Mouse (Mus musculus): ENCODE results near the gene Morn1.
A peak's percentile ranks its signal among the peaks of the same experiment; 100 is the strongest.

The Morn1 gene

DNA sequence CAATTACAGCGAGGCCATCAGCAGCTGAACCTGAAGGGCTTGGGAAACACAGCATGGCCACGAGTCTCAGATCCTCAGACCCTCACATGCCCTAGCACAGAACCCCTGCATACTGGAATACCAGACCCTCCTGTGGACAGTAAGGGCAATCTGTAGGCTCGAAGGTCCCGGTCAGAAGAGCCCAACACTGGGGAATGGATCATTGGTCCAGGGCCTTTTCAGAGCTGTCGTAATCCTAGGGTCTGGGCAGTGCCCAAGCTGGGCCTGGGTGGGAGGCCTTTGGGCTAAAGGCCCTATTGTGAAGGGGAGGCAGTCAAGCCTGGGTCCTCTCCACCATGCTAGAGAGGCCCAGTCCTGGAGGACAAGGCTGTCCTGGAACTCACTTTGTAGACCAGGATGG is 56.5 kb downstream of the Morn1 start:
- no peak for DNase-seq

DNA sequence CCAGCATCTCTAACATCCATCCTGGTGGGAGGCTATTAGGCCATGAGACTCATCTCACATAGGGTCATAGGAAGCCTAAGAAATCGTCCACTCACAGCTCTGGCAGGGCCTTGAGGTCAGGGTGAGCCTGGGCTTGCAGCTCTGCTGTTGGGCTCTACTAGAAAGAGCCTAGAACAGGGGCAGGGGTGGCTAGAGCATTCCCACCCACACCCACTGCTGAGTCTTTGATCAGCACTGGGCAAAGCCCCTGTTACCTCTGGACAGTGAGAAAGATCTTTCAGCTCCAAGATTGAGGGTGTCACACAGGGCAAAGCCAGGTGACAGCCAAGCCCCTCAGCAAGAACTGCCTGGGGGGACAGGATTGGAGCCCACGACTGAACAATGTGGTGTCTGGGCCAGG is 57.0 kb downstream of the Morn1 start:
- DNase-seq = no peak

DNA sequence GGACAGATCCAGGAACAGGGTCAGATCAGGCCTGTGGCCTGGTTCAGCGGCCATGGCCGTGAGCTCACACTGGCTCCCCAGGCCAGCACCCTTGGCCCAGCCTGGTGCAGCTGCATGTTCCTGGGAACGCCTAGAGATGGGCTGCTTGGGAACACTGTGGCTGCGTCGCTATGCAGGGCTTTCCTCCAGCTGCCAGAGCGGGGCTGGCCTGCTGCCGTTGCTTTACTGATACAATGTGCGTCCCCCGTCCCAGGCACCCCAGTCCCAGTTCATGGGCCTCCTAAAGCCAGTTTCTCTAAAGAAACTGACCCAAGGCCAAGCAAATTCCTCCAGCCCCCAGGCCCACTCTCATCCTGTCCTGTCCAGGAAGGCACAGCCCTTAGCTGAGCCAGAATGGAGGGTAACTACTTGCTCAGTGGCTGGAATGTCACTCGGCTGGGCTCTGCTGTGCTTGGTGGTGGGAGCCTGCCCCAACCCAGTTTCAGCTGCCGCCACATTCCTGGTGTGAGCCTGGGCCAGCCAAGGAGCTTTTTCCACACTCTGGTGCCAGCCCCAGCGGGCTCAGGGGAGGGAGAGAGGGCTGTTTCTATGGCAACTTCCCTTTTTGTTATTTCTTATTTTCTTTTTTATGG is 57.6 kb downstream of the Morn1 start:
- DNase-seq = peak; percentile 68

DNA sequence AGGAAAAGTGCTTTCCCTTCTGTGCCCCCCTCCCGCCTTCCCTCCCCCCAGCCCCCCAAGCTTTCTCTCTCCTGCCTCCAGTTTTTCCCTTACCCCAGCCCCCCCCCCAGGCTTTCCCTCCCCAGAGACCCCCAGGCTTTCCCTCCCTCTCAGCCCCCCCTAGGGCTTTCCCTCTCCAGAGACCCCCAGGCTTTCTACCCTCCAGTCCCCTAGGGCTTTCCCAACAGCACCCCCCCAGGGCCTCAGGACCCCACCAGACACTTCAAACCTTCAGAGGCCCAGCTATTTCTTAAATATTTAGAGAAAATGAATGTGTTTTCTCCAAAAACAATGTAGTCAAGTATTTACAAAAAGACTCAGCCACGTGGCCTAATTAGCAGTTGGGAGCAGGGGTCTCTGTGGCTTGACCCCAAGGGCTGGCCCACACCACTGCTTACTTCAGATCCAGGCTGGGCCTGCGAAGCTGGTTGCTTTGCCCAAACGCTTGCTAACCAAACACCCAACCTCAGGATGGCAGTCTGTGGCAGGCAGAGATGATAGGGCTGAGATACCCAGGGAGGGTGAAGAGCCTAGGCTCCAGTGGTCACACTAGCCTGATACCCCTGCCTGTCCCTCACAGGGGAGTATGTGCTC is 58.3 kb downstream of the Morn1 start:
- no peak for DNase-seq

DNA sequence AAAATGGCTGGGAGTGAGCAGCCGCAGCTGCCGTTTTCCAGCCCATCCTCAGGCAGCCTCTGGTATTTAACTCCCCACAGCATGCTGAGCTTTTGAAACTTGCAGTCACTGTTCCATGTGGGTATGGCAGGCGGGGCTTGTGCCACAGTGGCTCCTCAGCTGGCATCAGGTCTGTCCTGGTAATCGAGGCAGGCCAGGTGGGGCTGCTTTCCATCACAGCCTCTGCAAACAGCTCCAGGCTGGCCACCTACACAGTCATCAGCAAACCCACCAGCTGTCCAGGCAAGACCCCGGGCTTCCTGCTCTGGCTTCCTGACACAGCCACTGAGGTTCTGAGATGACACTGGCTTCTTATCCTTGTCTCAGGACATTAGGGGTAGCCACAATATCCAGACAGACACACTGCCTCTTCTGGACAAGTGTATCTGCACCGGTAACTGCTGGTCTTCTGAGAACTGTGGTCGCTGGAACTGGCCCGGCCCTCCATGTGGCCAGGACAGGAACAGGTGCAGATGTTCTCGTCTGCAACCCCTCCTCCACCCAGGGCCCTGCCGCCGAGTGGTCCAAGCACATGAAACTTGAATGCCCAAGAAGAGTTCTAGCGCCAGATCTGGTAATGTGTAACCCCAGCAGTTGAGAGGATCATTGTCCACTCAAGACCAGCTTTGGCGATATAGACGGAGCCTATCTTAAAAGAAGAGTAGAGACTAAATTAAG is 59.9 kb downstream of the Morn1 start:
- DNase-seq = no peak

DNA sequence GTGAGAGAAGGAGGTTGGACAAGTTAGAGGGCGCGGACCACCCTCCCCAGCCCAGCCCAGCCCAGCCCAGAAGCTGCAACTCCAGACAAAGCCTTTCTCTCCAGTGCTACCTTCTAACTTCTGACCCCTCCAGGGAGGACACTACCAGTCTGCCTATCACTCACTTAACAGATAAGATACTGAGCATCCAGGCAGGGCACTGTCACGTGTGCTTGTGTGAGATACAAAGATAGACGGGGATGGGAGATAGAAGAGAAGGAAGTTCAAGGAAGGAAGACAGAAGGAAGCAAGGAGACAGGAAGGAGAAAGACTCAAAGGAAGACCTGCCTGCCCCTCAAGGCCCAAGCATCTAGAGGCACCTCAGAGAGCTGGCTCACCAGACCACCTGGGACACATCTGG is 62.1 kb downstream of the Morn1 start:
- DNase-seq = no peak

DNA sequence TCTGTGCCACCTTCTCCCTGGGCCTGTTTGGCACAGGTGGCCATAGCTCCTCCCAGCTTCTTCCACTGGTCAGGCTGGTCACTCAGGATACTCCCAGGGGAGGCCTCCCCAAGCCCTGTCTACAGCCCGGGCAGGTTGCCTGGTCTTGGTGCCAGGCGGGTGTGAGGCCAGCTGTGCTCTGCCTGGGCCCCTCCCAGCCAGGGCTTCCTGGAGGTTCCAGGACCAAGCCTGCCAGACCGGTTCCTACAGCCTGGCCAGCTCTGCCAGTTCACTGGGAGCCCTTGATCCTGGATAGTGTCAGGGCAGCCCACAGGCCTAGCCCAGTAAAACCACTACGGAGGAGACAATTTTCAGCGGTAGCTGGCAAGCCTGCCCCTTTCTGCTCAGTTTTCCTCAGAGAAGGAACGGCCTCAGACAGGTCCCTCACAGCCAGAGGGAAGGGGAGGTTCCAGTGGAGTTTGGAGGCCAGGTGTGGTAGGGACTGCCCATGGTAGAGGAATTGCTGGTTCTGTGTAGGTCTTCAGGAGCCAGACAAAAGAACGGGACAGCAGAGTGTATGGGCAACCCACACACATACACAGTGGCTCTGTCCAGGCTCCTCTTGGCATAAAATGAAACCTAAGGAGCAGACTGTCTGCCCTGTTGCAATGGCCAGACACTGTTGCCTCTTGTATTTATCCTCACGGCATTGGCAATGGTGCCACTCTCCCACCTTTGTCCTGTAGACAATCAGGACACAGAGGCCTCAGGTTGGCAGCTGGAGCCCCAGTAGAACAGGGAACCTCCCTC is 62.7 kb downstream of the Morn1 start:
- DNase-seq = no peak

DNA sequence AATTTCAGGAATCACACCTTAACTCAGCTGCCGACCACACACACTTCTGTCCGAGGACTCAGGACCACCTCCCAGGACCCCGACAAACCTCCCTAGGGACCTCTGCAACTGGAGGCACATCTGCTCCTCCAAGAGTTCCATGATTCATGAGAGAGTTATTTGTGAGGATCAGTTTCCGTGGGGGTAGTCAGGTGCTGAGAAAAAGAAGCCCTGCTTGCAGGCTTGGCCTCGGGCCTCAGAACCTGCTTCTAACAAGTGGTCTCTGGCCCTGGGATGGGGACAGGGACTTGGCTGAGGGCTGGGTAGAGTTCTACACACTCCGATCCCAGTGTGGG is 63.5 kb downstream of the Morn1 start:
- DNase-seq = no peak

DNA sequence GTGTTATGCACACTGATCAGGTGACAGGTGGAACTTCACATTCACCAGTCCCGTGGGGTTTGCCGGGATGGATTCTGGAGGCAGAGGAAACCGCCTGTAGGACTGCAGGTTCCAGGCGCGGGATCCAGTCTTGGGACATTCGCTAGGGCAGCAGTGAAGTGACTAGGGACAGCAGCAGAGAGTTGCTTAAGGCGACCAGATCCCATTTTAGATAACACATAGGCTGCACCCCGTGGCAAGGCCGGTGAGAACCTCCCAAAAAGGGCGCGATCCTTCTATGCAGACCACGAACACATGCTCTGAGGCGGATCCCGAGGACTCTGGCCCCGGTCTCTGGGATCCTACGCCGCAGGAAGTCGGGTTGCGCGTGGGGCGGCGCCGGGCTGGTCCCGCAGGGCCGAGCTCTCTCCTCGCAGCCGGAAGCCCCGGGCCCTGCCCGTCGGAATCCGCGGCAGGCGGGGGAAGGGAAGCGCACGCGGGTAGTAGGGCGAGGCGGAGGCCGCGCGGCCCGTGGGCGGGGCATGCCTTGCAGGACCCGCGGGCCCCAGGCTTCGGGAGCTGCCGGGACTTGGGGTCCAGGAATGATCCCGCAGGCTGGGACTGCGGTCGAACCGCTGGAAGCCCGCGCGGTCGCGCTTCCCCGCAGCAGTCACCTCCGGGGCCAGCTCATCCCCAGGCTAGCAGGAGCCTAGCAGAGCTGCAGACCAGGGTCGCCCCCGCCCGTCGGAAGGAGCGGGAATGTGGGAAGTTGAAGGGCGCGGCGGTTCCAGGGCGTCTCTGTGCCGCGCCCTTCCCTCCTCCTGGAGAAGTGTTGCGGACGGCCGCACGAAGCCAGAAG is 64.1 kb downstream of the Morn1 start:
- peak; percentile 88 for DNase-seq

DNA sequence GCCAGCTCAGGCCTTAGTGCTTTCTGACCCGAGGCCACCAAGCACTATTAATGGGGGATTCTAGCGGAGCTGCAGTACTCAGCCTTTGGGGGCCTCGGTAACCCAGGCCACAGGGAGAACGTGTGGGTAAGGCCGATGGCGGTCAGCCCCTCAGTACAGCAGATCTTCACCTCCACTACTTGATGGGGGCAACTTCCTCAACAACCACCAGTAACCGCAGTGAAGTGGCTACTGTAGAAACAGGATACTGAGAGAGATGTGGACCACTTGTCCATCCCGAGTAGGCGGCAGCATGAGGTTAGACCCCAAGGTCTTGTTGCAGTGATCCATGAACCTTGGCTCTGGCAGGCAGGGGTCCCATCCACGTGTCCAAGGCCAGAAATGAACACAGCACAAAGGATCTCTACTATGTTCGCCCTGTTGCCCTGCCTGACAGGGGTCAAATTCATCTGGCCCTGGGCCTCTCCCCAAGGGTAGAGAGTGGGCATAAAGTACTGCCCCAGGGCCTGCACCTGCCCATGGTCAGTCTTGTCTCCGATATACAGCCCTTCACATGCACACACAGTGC is 64.9 kb downstream of the Morn1 start:
- DNase-seq = no peak

DNA sequence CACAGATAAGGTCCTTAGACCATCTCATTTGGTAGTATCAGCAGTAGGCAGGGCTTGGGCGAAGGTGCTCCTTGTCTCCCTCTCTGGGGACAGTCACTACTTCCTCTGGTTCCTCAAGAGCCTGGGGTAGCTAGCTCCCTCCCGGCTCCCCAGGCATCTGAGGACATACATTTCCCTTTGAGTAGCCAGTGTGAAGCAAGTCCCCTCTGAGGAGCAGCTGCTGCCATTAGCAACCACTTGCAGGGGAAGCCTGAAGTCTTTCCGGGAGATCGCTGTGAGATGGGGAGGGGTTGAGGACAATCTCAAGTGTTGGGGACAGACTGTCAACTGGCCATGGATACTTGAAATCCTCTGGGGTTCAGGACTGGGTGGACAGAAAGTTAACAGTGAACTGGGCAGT is 65.5 kb downstream of the Morn1 start:
- peak; percentile 15 for DNase-seq

DNA sequence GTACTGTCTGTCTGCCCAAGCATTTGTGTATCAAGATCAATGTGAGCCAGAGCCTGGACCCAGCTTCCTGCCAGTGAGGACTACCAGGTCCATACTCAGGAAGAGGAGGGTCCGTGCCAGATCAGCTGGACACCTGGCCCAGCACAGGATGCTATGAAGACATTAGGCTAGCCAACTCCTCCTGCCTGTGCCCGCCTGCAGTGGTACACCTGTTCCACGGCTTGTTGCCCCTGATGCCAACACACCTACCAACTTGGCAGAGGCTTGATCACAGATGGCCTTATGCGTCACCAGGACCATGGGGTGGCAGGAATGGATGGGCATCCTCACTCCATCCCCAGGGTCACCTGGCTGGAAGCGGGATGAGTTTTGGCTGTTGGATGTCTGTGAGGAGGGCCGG is 66.1 kb downstream of the Morn1 start:
- DNase-seq = no peak

DNA sequence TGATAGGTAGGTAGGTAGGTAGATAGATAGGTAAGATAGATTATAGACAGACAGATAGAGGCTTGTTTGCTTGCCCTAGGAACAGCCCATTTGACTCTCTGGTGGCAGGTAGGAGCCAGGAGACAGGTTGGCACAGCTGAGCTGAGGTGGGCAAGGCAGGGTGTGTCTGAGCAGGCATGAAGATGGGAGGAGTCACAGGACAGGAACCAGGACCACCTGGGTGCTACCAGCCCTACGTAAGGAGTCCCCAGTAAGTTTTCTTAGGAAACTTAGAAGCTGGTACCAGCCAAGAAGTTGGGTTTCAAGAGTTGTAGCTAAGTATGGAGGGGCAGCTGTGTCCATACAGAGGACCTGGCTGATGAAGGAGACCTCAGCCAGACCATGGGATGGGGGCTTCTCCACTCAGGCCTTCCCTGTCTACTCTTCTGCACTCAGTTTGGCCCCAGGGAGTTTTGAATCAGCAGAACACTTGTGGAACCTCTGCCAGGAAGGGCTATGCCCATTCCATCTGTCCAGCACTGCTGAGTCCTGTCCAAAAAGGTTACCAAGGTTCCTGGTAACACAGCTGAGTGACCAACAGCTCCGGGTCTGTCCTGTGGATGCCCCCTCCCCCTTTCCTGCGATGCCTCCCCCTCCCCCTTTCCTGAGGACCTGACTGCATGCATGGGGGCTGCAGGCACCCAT is 67.2 kb downstream of the Morn1 start:
- DNase-seq = no peak

DNA sequence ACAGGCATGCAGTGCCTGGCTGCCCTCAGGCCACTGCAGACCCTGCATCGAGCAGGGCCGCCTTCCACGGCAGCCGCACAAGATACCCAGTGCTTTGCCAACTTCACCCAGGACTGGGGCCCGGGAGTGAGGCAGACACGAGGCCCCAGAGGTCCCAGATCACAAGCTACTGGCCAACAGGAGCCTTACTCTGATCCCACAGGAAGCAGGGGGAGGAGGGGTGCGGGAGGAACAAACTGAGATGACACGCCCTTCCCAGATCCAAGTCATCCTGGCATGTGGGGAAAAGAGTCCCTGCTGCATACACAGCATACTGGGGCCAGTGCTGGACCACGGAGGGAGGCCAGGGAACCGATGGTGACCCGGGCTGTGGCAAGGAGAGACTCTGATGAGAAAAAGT is 68.6 kb downstream of the Morn1 start:
- DNase-seq = no peak

DNA sequence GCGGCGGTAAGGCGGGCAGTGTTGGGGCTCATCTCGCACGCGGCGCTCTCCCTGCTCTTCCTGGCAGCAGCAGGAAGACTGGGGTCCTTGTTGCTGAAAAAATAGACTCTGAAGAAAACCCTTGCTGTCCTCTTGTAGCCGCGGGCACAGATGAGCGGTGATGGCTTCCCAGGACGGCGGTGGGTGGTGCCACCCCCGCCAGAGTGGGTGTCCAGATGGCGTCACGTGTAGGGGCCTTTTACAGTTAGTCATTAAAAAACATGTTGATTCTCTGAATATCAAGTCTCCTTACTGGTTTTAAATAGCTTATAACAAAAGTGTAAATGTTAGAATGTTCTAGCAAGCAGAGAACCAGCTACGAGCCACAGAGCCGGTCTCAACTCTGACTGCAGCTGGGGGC is 70.4 kb downstream of the Morn1 start:
- no peak for DNase-seq

DNA sequence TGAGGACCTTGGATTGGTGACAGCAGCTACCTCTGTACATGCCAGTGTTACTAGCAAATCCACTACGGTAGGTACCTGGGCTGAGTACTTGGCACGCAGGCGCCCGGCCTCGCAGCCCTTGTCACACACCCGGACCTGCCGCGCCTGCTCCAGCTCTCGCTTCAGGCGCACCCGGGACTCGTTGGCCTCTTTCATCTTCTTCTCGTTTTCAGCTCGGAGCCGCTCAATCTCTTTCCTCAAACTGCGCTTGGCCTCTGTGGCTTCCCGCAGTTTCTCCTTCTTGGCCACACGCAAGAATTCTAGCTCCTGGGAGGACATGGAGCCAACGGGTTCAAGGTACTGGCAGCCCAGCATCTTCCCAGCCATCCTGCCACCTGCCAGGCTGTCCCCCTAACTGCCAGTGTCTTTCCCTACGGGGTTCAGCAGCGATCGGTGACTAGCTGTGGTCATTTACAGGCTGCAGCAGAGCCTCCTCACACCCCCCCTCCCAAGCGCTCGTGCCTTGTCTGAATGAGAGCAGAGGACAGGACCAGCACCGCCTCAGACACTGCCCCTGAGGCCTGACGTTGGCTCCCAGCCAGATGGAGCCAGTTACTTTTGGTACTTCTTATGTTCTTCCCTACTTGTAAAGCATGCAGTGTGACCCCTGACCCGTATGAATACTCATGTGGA is 71.6 kb downstream of the Morn1 start:
- no peak for DNase-seq

DNA sequence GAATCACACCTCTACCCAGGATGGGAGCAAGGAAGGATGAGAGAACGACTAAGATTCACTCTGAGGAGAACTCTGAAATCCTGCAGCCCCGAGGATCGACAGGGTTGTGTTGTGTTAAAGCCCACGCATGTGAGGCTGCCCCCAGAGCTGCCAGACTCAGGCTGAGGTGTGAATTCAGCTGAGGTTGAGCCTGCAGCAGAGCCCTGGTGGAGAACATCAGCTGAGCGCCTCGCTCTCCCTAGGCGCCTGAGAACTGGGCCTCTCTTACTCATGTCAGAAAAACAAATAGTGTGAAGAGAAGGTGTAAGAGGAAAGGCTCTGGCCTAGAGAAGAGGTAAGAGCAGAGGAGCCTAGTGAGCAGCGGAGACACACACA is 72.2 kb downstream of the Morn1 start:
- DNase-seq = no peak

DNA sequence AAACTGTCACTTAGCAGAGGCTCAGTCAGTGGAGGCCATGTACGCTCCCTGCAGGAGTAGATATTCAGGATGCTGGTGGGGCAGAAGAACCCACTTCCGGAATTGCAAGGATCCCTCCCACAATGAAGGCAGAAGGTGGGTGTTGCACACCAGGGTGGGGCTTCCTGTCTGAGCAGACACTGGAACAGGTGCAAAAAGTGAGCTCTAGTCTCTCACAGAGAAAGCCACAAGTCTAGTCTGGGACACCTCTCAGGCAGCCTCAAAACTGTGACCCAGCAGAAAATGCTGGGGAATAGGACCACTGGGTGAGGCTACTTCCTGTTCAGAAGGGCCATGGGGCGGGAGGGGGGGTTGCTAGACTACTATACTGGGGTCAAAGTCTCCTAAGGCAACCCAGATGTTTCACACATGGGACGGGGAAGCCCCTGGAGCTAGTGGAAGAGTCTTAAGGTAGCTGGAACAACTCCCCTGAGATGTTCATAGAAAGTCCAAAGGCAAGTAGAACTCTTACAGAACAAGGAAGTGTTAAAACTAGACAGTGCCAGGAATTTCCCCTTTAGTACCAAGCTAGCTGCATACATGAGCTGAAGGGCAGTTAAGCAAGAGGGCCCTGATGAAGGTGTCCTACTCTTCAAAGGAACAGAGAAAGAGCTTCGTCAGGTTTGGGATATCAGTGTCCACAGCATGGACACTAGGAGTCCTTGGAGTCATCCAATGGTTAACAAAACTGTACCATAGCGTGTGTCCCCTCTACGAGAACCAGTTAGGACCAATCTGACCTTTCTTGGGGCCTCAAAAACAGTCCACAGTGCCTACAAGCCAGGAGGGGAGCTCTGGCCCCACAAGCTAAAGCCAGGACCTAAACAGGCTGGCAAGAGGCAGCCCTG is 76.3 kb downstream of the Morn1 start:
- no peak for DNase-seq

DNA sequence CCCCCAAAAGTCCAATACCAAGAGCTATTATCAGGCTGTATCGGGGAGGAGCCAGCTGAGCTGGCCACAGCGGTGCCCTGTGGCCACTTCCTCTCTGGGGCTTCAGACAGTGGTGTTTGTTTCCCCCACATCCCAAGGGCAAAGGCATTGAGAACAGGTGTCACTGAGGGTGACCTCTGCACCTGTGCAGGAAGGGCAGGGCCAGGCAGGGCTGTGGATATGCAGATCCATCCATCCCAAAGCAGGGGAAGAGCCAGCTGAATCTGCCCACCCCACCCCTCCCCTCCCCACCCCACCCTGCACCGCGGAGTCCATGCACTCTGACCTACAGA is 76.9 kb downstream of the Morn1 start:
- no peak for DNase-seq

DNA sequence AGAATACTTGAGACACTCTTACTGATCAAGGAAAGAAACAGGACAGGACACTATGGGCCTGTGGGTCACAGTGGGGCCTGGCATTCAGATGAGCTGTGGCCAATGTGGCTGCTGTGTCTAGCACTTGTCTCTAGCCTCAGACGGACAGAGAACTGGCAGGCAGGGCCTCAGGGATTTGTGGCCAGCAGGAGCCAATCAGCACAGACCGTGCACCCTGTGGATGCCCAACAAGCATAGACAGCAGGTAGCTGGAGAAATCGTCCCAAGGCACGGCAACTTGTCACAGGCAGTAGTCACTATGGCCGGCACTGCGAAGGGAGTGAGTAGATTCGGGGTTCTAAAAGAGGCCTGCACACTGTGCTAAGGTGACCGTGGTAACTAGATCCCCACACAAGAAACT is 77.3 kb downstream of the Morn1 start:
- peak; percentile 37 for DNase-seq

DNA sequence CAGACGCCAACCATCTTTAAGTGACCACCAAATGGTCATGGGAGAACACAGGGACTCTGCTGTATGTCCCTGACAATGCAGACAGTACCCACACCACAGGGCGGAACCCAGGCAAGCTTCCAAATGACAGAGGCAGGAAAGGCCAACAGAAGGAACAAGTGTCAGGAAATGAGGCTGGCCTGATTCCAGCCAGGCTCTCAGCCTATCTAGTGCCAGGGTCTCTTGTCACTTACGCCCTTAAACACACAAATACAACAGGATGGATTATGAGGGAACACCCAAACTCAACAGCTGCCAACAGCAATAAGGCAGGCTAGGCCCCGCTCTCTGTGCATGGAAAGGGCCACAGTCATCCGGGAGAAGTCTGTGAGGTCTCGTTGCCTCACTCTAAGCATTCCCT is 78.2 kb downstream of the Morn1 start:
- DNase-seq = no peak
